Mouse (Mus musculus): ENCODE data around the gene 2300002M23Rik. TPM values are rescaled to one million over a fixed set of nuclear protein-coding genes. Genes with fewer than 3 reads are reported as not detected.

The 2300002M23Rik gene
- not detected in 2 replicates for polyA plus RNA-seq (2014; fragmentation: Nextera tagmentation; extraction: Ambion mirVana)

GRCm38 (mm10) chr17:35567150-35567549 lies at the start of gene 2300002M23Rik:
Gene 2300002M23Rik (plus strand): TSS chr17:35567450.
- no peak for TF ChIP-seq CTCF (IDR thresholded peaks at IDR 0.05; ENCODE audit: low read depth)

DNA sequence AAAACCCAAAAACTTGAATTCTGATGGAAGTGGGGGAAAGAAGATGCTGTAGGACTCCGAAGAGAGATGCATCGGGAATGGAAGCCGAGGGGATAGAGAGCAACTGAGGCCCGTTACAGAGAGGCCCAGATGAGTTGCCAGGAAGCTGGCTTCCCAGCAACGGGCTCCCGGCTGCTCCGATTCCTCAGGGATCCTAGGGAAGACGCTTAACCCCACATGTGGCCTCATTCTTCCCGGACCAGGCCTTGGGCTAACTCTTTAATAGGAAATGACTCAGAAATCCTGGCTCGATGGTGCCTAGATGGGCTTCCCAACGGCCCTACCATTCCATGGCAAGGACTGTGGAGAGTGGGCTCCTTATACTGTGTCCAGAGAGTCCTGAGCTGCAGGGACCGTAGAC lies 49.7 kb upstream of the 2300002M23Rik start:
- peak; percentile 38 for DNase-seq
- Histone ChIP-seq H3K4me2 (peak overlapping the region; percentile 95), H3K4me1 (ENCODE audit: insufficient read depth) (peaks cover 9% of the 10 kb centered on the region; the same call in 1 of the 2 replicates)

More at GRCm38 (mm10) chr17:35567150-35567549, at the start of gene 2300002M23Rik:
- Histone ChIP-seq H3K4me1 (ENCODE audit: insufficient read depth) (no peaks in the 10 kb centered on the region), H3K27ac (ENCODE audit: low read depth) (no peak within 1 kb of the TSS), H3K36me3 (ENCODE audit: insufficient read depth) (no peaks in the 10 kb centered on the region), H3K9ac (no peak within 1 kb of the TSS), H3K4me2 (no peak within 1 kb of the TSS), H3K9me3 (ENCODE audit: low read depth, low read length) (no peaks in the 10 kb centered on the region), H3K4me3 (ENCODE audit: low read depth, low read length) (no peak within 1 kb of the TSS), H3K27me3 (ENCODE audit: insufficient read depth, low read length) (peaks cover 24% of the 10 kb centered on the region)
- ATAC-seq (ENCODE audit: insufficient read depth), result no peak
- WGBS, result 49% methylated on average over 3 of the region's 3 CpGs
- DNase-seq, result no peak

GRCm38 (mm10) chr17:35524354-35524753 lies 42.9 kb upstream of the 2300002M23Rik start:
- Histone ChIP-seq H3K36me3 (ENCODE audit: insufficient read depth) (peaks cover 75% of the 10 kb centered on the region), H3K9ac (no peak overlapping the region), H3K4me1 (ENCODE audit: insufficient read depth) (no peaks in the 10 kb centered on the region), H3K4me3 (ENCODE audit: low read depth, low read length) (no peak overlapping the region), H3K9me3 (ENCODE audit: low read depth, low read length) (no peaks in the 10 kb centered on the region), H3K4me2 (no peak overlapping the region), H3K27me3 (ENCODE audit: insufficient read depth, low read length) (no peaks in the 10 kb centered on the region), H3K27ac (ENCODE audit: low read depth) (no peak overlapping the region)
- DNase-seq, result no peak
- WGBS, result 83% methylated on average over 9 of the region's 9 CpGs
- no peak for ATAC-seq (ENCODE audit: insufficient read depth)
- TF ChIP-seq CTCF (IDR thresholded peaks at IDR 0.05; ENCODE audit: low read depth), result no peak

More for the DNA sequence above, 49.7 kb upstream of the 2300002M23Rik start:
- Histone ChIP-seq H3K4me3 (ENCODE audit: low read depth, low read length) (peak overlapping the region; percentile 51), H3K27ac (ENCODE audit: low read depth) (peak overlapping the region; percentile 66), H3K36me3 (ENCODE audit: insufficient read depth) (peaks cover 21% of the 10 kb centered on the region; the same call in 1 of the 2 replicates), H3K9me3 (ENCODE audit: low read depth, low read length) (no peaks in the 10 kb centered on the region), H3K27me3 (ENCODE audit: insufficient read depth, low read length) (no peaks in the 10 kb centered on the region), H3K9ac (peak overlapping the region; percentile 64)
- WGBS, result 4% methylated on average over 12 of the region's 12 CpGs
- ATAC-seq (ENCODE audit: insufficient read depth), result no peak
- no peak for TF ChIP-seq CTCF (IDR thresholded peaks at IDR 0.05; ENCODE audit: low read depth)

- Histone ChIP-seq H3K36me3 (ENCODE audit: insufficient read depth) (peaks cover 77% of the 10 kb centered on the region), H3K4me2 (no peak overlapping the region), H3K27ac (ENCODE audit: low read depth) (no peak overlapping the region), H3K9ac (no peak overlapping the region), H3K27me3 (ENCODE audit: insufficient read depth, low read length) (no peaks in the 10 kb centered on the region), H3K4me1 (ENCODE audit: insufficient read depth) (no peaks in the 10 kb centered on the region), H3K4me3 (ENCODE audit: low read depth, low read length) (no peak overlapping the region), H3K9me3 (ENCODE audit: low read depth, low read length) (no peaks in the 10 kb centered on the region)
- no peak for ATAC-seq (ENCODE audit: insufficient read depth)
- no peak for DNase-seq
- TF ChIP-seq CTCF (IDR thresholded peaks at IDR 0.05; ENCODE audit: low read depth), result no peak
- WGBS, result 74% methylated on average over 8 of the region's 8 CpGs
These were observed 40.6 kb upstream of the 2300002M23Rik start for GRCm38 (mm10) chr17:35526644-35527043.

GRCm38 (mm10) chr17:35532360-35532759 lies 34.9 kb upstream of the 2300002M23Rik start:
- H3K9ac ChIP-seq, result no peak overlapping the region
- H3K4me2 ChIP-seq, result no peak overlapping the region
- no peak overlapping the region for H3K27ac ChIP-seq (ENCODE audit: low read depth)
- H3K9me3 ChIP-seq (ENCODE audit: low read depth, low read length), result no peaks in the 10 kb centered on the region
- peaks cover 31% of the 10 kb centered on the region for H3K36me3 ChIP-seq (ENCODE audit: insufficient read depth)
- no peak for ATAC-seq (ENCODE audit: insufficient read depth)
- no peaks in the 10 kb centered on the region for H3K4me1 ChIP-seq (ENCODE audit: insufficient read depth)
- 5% methylated on average over 3 of the region's 3 CpGs for WGBS
- DNase-seq, result no peak
- H3K27me3 ChIP-seq (ENCODE audit: insufficient read depth, low read length), result no peaks in the 10 kb centered on the region
- H3K4me3 ChIP-seq (ENCODE audit: low read depth, low read length), result no peak overlapping the region
- no peak for TF ChIP-seq CTCF (IDR thresholded peaks at IDR 0.05; ENCODE audit: low read depth)

DNA sequence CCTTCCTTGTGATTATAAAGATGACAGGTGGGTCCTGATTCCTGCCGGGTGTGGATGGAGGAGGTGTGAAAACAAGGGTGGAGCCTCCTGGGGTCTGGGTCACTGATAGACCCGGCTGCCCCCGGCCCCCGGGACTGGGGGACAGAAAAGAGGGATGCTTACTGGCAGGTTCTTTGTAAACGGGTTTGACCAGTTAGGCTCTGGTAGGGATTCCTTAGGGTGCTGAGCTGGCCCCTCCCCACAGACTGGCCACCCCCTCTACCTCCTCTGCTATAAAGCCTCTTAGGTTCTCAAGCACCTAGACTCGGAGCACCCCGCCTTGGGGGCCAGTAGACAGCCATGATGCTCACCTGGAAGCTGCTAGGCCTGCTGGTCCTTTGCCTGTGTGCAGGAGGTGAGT lies 34.3 kb upstream of the 2300002M23Rik start, which contains the start of gene Psors1c2:
Psors1c2 (plus strand) TSS at position 301 of the 400 bp plus-strand sequence.
- Histone ChIP-seq H3K4me3 (ENCODE audit: low read depth, low read length) (no peak within 1 kb of the TSS), H3K9ac (no peak within 1 kb of the TSS), H3K4me2 (no peak within 1 kb of the TSS), H3K4me1 (ENCODE audit: insufficient read depth) (no peaks in the 10 kb centered on the region), H3K27me3 (ENCODE audit: insufficient read depth, low read length) (no peaks in the 10 kb centered on the region), H3K27ac (ENCODE audit: low read depth) (no peak within 1 kb of the TSS), H3K36me3 (ENCODE audit: insufficient read depth) (peaks cover 25% of the 10 kb centered on the region), H3K9me3 (ENCODE audit: low read depth, low read length) (no peaks in the 10 kb centered on the region)
- no peak for TF ChIP-seq CTCF (IDR thresholded peaks at IDR 0.05; ENCODE audit: low read depth)
- DNase-seq (no peak), ATAC-seq (ENCODE audit: insufficient read depth) (peak; percentile 17; the same call in 1 of the 2 replicates)
- 20% methylated on average over 7 of the region's 7 CpGs for WGBS

DNA sequence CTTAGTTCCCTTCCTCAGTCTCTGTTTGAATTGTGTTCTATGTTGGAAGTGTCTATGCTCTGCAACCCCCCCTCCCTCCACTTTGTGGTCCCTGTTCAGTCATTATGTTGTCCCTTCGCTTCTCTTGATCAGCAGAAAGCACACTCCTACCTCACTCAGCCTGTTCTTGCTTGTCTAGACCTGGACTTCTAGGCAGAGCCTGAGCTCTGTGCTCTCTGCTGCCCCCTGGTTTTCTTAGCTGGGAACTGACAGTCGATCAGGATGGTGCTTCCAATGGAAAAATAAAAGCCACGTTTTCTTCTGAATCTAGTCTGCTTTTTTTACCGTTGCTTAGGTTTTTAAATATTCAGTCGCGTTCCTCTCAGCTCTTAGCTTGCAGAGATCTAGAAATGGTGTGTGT lies 32.9 kb upstream of the 2300002M23Rik start:
- H3K4me2 ChIP-seq, result no peak overlapping the region
- ATAC-seq (ENCODE audit: insufficient read depth), result peak; percentile 71
- peaks cover 11% of the 10 kb centered on the region for H3K36me3 ChIP-seq (ENCODE audit: insufficient read depth)
- H3K4me1 ChIP-seq (ENCODE audit: insufficient read depth), result no peaks in the 10 kb centered on the region
- peak; percentile 92 for DNase-seq
- H3K9me3 ChIP-seq (ENCODE audit: low read depth, low read length), result no peaks in the 10 kb centered on the region
- peak; percentile 95 for TF ChIP-seq CTCF (IDR thresholded peaks at IDR 0.05; ENCODE audit: low read depth)
- no peak overlapping the region for H3K27ac ChIP-seq (ENCODE audit: low read depth)
- 11% methylated on average over 6 of the region's 6 CpGs for WGBS
- H3K4me3 ChIP-seq (ENCODE audit: low read depth, low read length), result no peak overlapping the region
- no peaks in the 10 kb centered on the region for H3K27me3 ChIP-seq (ENCODE audit: insufficient read depth, low read length)
- H3K9ac ChIP-seq, result no peak overlapping the region

Measured in lung, embryonic 14.5 days (tissue).